Mouse (Mus musculus) liver, embryonic 11.5 days (tissue): ENCODE results near the gene Thg1l. TPM values are rescaled to one million over a fixed set of nuclear protein-coding genes. Genes with fewer than 3 reads are reported as not detected.
A peak's percentile ranks its signal among the peaks of the same experiment; 100 is the strongest.

ENCODE experiments used
- ATAC-seq: fragments of 200-750 bp; cut with Nextera tagmentation; replicated peaks from 2 replicates; pipeline ENCODE4 v1.8.0; 2017; ENCODE audit warnings: moderate number of reproducible peaks, mild to moderate bottlenecking, moderate TSS enrichment, moderate library complexity; ENCODE audit not compliant: low FRiP score
- DNase-seq: peaks from one replicate; pipeline ENCODE4 v3.0.0-alpha.2; 2017; ENCODE audit warnings: low spot score
- H3K27ac ChIP-seq: fragments of 300-500 bp; sonication (generic); 2 replicates; pipeline ENCODE4 v1.5.1; 2014; ENCODE audit warnings: mild to moderate bottlenecking, low read depth, low read length, control low read depth
- H3K27me3 ChIP-seq: fragments of 300-500 bp; sonication (generic); replicated peaks from 2 replicates; pipeline ENCODE4 v1.6.1; 2014; ENCODE audit warnings: low read length, mixed read lengths; ENCODE audit not compliant: control insufficient read depth, insufficient read depth
- H3K36me3 ChIP-seq: fragments of 300-500 bp; sonication (generic); 2 replicates; pipeline ENCODE4 v1.6.1; 2014; ENCODE audit warnings: mild to moderate bottlenecking, low read length, moderate library complexity, mixed read lengths; ENCODE audit not compliant: control insufficient read depth, insufficient read depth
- H3K4me1 ChIP-seq: fragments of 300-500 bp; sonication (generic); replicated peaks from 2 replicates; pipeline ENCODE4 v1.6.1; 2014; ENCODE audit warnings: low read length, mixed read lengths; ENCODE audit not compliant: control insufficient read depth, insufficient read depth
- H3K4me2 ChIP-seq: fragments of 300-500 bp; sonication (generic); 2 replicates; pipeline ENCODE4 v1.6.1; 2014; ENCODE audit warnings: mild to moderate bottlenecking, control low read depth, moderate library complexity
- H3K4me3 ChIP-seq: fragments of 300-500 bp; sonication (generic); 2 replicates; pipeline ENCODE4 v1.5.1; 2014; ENCODE audit warnings: low read depth, low read length, control low read depth
- H3K9ac ChIP-seq: fragments of 300-500 bp; sonication (generic); 2 replicates; pipeline ENCODE4 v1.6.1; 2014; ENCODE audit warnings: low read depth, low read length, control low read depth
- H3K9me3 ChIP-seq: fragments of 300-500 bp; sonication (generic); 2 replicates; pipeline ENCODE4 v1.6.1; 2016; ENCODE audit warnings: low read length, inconsistent platforms, mixed read lengths; ENCODE audit not compliant: control insufficient read depth
- WGBS: fragments of 180-500 bp; shearing (Covaris S2); extraction: QIAGEN DNeasy Blood & Tissue Kit; methylation state at CpG from one replicate; pipeline ENCODE4 v1.1.7; 2014; 5-methylcytosine and 5-hydroxymethylcytosine counted together
- polyA plus RNA-seq: library from polyadenylated mRNA; unstranded; fragments of >200 nt; fragmentation: Nextera tagmentation; extraction: Ambion mirVana; gene quantifications from 2 replicates; pipeline ENCODE4 v1.2.1, GENCODE M21; 2014

Gene Thg1l
- polyA plus RNA-seq, 1 experiment from 2014 or later, result 18.2 TPM

DNA sequence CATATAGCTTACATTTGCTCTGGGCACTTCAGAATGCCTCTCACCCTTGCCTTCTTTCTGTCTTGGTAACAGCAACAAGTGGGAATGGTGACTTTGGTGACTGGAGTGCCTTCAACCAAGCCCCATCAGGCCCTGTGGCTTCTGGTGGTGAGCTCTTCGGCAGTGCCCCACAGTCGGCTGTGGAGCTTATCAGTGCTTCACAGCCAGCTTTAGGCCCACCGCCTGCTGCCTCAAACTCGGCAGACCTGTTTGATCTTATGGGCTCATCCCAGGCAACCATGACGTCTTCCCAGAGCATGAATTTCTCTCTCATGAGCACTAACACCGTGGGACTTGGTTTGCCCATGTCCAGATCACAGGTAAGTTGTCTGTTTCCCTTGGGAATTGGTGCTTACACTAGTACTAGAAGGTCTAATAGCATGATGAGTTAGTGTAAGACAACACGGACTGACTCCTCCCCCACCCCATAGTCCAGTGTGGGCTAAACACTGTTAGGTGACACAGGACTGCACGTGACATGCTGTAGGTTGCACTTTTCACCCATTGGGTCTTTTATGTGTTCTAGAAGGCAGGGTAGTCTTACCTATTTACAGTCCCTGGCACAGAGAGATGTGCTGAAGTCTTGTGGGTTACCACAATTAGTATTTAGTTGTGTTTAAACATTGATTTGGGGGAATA lies 49.0 kb downstream of the Thg1l start:
- ATAC-seq (peak; percentile 99), DNase-seq (peak; percentile 45)
- Histone ChIP-seq H3K27ac (peak overlapping the region; percentile 58), H3K27me3 (no peaks in the 10 kb centered on the region), H3K36me3 (peaks cover 27% of the 10 kb centered on the region; the same call in 1 of the 2 replicates), H3K4me3 (no peak overlapping the region), H3K9ac (0 out of 2 replicates have a peak overlapping the region, but pooled peaks have one; percentile 34), H3K9me3 (no peaks in the 10 kb centered on the region), H3K4me1 (peaks cover 11% of the 10 kb centered on the region), H3K4me2 (peak overlapping the region; percentile 20; the same call in 1 of the 2 replicates)
- 47% methylated on average over 8 of the region's 8 CpGs for WGBS

DNA sequence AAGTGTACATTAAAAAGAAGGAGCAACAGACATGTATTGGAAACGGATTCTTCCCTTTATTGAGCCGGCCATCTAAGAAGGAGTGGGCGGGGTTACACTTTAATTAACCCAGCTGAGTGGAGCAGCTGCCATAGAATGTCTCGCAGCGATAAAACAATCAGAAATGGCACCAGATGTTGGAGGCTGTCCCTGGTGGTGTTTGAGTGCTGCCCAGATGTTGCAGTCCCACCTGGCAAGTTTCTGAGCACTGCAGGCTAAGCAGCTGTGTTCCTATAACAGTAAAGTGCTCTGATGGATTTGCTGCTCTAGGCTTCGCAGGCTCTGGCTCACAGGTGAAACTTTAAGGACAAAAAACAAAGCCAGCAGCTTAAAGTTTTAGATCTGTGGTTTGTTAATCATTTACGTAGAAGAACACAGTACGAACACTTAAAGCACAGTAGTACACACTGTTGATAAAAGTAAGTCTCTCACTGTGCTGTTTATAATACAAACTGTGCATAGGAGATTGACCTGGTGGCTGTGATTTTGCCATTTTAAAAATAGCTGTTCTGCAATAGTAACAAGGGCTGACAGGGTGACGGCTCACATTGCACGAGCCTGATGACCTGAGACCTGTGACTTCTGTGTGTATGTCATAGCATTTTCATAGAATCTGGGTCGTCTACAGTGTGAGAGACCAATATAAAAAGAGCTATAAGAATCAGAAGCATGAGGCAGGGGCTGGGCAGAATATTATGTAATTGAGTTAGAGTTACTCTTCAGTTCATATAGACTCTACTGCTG lies 54.9 kb downstream of the Thg1l start:
- H3K4me2 ChIP-seq, result no peak overlapping the region
- H3K4me3 ChIP-seq, result no peak overlapping the region
- DNase-seq, result no peak
- H3K27me3 ChIP-seq, result no peaks in the 10 kb centered on the region
- no peaks in the 10 kb centered on the region; the same call in 1 of the 2 replicates for H3K4me1 ChIP-seq
- no peak for ATAC-seq
- no peaks in the 10 kb centered on the region for H3K9me3 ChIP-seq
- WGBS, result 89% methylated on average over 11 of the region's 11 CpGs
- H3K36me3 ChIP-seq, result peaks cover 18% of the 10 kb centered on the region
- no peak overlapping the region for H3K27ac ChIP-seq
- H3K9ac ChIP-seq, result no peak overlapping the region

- 92% methylated on average over 2 of the region's 2 CpGs for WGBS
- Histone ChIP-seq H3K9ac (no peak overlapping the region), H3K4me2 (no peak overlapping the region), H3K4me1 (no peaks in the 10 kb centered on the region), H3K4me3 (no peak overlapping the region), H3K9me3 (no peaks in the 10 kb centered on the region), H3K27ac (no peak overlapping the region), H3K27me3 (no peaks in the 10 kb centered on the region), H3K36me3 (peaks cover 29% of the 10 kb centered on the region)
- no peak for DNase-seq
- ATAC-seq, result no peak
Measured at GRCm38 (mm10) chr11:45897392-45897791, 57.9 kb downstream of the Thg1l start.

Other genes starting within 250 kb of the Thg1l start
- gene Clint1, start 103.4 kb downstream of the Thg1l start, polyA plus RNA-seq, result 102 and 113 TPM in 2 replicates
- gene Lsm11, start 10.6 kb downstream of the Thg1l start, polyA plus RNA-seq, result 7.3 and 8.3 TPM in 2 replicates
- 0.05 and 0.08 TPM in 2 replicates for gene Sox30, start 24.8 kb upstream of the Thg1l start, polyA plus RNA-seq
- gene Gm12166, start 96.8 kb upstream of the Thg1l start, polyA plus RNA-seq, result 5.5 and 6.6 TPM in 2 replicates
- 8.5 and 8.8 TPM in 2 replicates for gene Adam19, start 100.5 kb upstream of the Thg1l start, polyA plus RNA-seq
- gene Nipal4, start 211.0 kb upstream of the Thg1l start, polyA plus RNA-seq, result 0.33 and 0.48 TPM in 2 replicates